In genomic region chr11:24016049-24016448, GRCm38 (mm10) we compare ENCODE assay signal across 20 mouse cellular contexts. TPM values are rescaled to one million over a fixed set of nuclear protein-coding genes. Genes with fewer than 3 reads are reported as not detected.
"Had no signal": no experiment of that assay in that cellular context is flagged by ENCODE, and none has a peak within 500 bp of the region (broad histone marks: within the 10 kb centered on the region; RNA-seq: fewer than 3 reads in every experiment).

No protein-coding gene starts in this region.

- ATAC-seq: intestine, embryonic 15.5 days; lung, postnatal 0 days had no signal

- H3K9ac ChIP-seq: intestine, embryonic 15.5 days; kidney, embryonic 15.5 days; liver, embryonic 15.5 days; stomach, embryonic 15.5 days had no signal

- H3K9me3 ChIP-seq: intestine, embryonic 15.5 days; kidney, embryonic 15.5 days; liver, embryonic 15.5 days; stomach, embryonic 15.5 days had no signal

- H3K27ac ChIP-seq: intestine, embryonic 15.5 days; kidney, embryonic 15.5 days; liver, embryonic 15.5 days; stomach, embryonic 15.5 days had no signal

- H3K4me1 ChIP-seq: intestine, embryonic 15.5 days; kidney, embryonic 15.5 days; liver, embryonic 15.5 days had no signal

- DNase-seq: kidney, adult 18-20 months; kidney, postnatal 14 days; left cerebral cortex, postnatal 4 days; lung, adult 2 months; lung, postnatal 36 days; right cerebral cortex, postnatal 14 days; thymus, adult 2 months; thymus, postnatal 25 days had no signal

- H3K36me3 ChIP-seq: intestine, embryonic 15.5 days; kidney, embryonic 15.5 days; liver, embryonic 15.5 days; stomach, embryonic 15.5 days had no signal

- H3K4me3 ChIP-seq: intestine, embryonic 15.5 days; kidney, embryonic 15.5 days; liver, embryonic 15.5 days; stomach, embryonic 15.5 days had no signal

- H3K27me3 ChIP-seq: intestine, embryonic 15.5 days; liver, embryonic 15.5 days; stomach, embryonic 15.5 days had no signal

- H3K4me2 ChIP-seq: intestine, embryonic 15.5 days; kidney, embryonic 15.5 days; liver, embryonic 11.5 days; liver, embryonic 15.5 days; stomach, embryonic 15.5 days had no signal

RNA-seq across cellular contexts. Expression of gene A830031A19Rik, which starts 58.8 kb away (rescaled TPM):
- total RNA-seq: megakaryocyte progenitor cell, adult 5-6 weeks had no signal
- polyA plus RNA-seq: intestine, embryonic 15.5 days; kidney, embryonic 15.5 days; large intestine, adult 2 months; limb, embryonic 14.5 days; liver, embryonic 11.5 days; liver, embryonic 15.5 days; lung, adult 2 months; lung, postnatal 0 days; spleen, adult 2 months; stomach, embryonic 15.5 days; testis, adult 2 months; thymus, adult 2 months; urinary bladder, adult 2 months had no signal
